ENCODE assay signal across 31 mouse cellular contexts in the genomic region with DNA sequence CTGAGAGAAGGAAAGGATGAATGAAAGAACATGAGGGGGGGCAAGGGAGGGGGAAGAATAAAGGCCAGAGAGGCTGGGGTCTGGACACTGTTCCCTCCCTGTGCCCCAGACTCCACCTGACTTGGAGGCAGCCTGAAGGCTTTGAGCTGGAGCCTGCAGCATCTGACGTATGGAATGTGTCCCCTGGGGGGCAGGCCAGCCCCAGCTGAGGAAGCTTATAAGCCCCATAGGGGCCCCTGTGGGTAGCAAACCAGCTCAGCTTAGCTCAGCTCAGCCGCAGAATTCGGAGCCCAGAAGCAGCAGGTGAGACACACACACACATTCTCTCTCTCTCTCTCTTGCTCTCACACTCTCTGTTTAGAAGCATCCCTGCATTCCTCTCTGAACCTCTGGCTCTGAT. TPM values are rescaled to one million over a fixed set of nuclear protein-coding genes. Genes with fewer than 3 reads are reported as not detected.
"Had no signal": no experiment of that assay in that cellular context is flagged by ENCODE, and none has a peak within 500 bp of the region (broad histone marks: within the 10 kb centered on the region; RNA-seq: fewer than 3 reads in every experiment).

A gene (plus strand): TSS at position 249 of the 400 bp plus-strand sequence.

- H3K9ac ChIP-seq: limb, embryonic 12.5 days; liver, embryonic 12.5 days; liver, embryonic 15.5 days; lung, embryonic 15.5 days; midbrain, embryonic 15.5 days; neural tube, embryonic 13.5 days had no signal

- H3K27ac ChIP-seq: kidney, postnatal 0 days; layer of hippocampus, adult 2 months; left cerebral cortex, adult 2 months; limb, embryonic 12.5 days; liver, embryonic 12.5 days; liver, embryonic 15.5 days; lung, embryonic 15.5 days; midbrain, embryonic 15.5 days; neural tube, embryonic 13.5 days; stomach, postnatal 0 days had no signal

- H3K27me3 ChIP-seq: liver, embryonic 15.5 days; midbrain, embryonic 15.5 days; neural tube, embryonic 13.5 days had no signal

- H3K36me3 ChIP-seq: limb, embryonic 12.5 days; liver, embryonic 12.5 days; liver, embryonic 15.5 days; lung, embryonic 15.5 days; midbrain, embryonic 15.5 days; neural tube, embryonic 13.5 days had no signal

- H3K4me1 ChIP-seq: liver, embryonic 12.5 days; liver, embryonic 15.5 days; lung, embryonic 15.5 days had no signal

- H3K9me3 ChIP-seq: limb, embryonic 12.5 days; liver, embryonic 12.5 days; liver, embryonic 15.5 days; lung, embryonic 15.5 days; midbrain, embryonic 15.5 days; neural tube, embryonic 13.5 days had no signal

- H3K4me2 ChIP-seq: limb, embryonic 12.5 days; liver, embryonic 12.5 days; liver, embryonic 15.5 days; lung, embryonic 15.5 days; midbrain, embryonic 11.5 days; midbrain, embryonic 15.5 days; neural tube, embryonic 13.5 days had no signal

- ATAC-seq: liver, embryonic 12.5 days; midbrain, embryonic 15.5 days had no signal

- DNase-seq: kidney, postnatal 25 days; layer of hippocampus, adult 9-11 months; layer of hippocampus, postnatal 36 days; liver; lung, adult 18-20 months; lung, postnatal 10 days; lung, postnatal 36 days; retina, postnatal 1 day; thymus, adult 2 months; thymus, postnatal 14 days; thymus, postnatal 4 days had no signal

- H3K4me3 ChIP-seq: layer of hippocampus, adult 2 months; left cerebral cortex, adult 2 months; limb, embryonic 12.5 days; liver, embryonic 12.5 days; liver, embryonic 15.5 days; lung, embryonic 15.5 days; megakaryocyte, embryonic 14.5 days; midbrain, embryonic 15.5 days; myocyte; neural tube, embryonic 13.5 days had no signal

RNA-seq across cellular contexts. Expression of the gene that starts here (rescaled TPM):
- total RNA-seq: layer of hippocampus, adult 2 months; layer of hippocampus, postnatal 36 days; left cerebral cortex, adult 2 months; left cerebral cortex, postnatal 10 days; left cerebral cortex, postnatal 36 days; monocyte, adult 5-6 weeks; neutrophil, adult 5-6 weeks had no signal
- polyA plus RNA-seq: kidney, postnatal 0 days; large intestine, adult 2 months; limb, embryonic 12.5 days; liver, embryonic 12.5 days; liver, embryonic 15.5 days; lung, embryonic 15.5 days; midbrain, embryonic 11.5 days; small intestine, adult 2 months; stomach, embryonic 14.5 days; stomach, postnatal 0 days had no signal
